Mouse (Mus musculus) forebrain, embryonic 14.5 days (tissue): ENCODE measurements at regions not wholly inside any gene's neighbourhood (a gene's known extent, or its start where the extent isn't known, plus 50 kb on each side); places are given as distances from the start of the nearest gene placed in this dataset.

Experiments used
- ATAC-seq: fragments of 200-750 bp; cut with Nextera tagmentation; 2 replicates; pipeline ENCODE4 v1.8.0; 2017; ENCODE audit warnings: mild to moderate bottlenecking, moderate library complexity
- DNase-seq: peaks from one replicate; pipeline ENCODE4 v3.0.0-alpha.2; 2015; ENCODE audit warnings: low spot score
- H3K27ac ChIP-seq: fragments of 300-500 bp; sonication (generic); 2 replicates; pipeline ENCODE4 v1.5.1; 2014; ENCODE audit warnings: low read depth, mild to moderate bottlenecking, control low read depth, low read length, moderate library complexity
- H3K27me3 ChIP-seq: fragments of 300-500 bp; sonication (generic); replicated peaks from 2 replicates; pipeline ENCODE4 v1.6.1; 2014; ENCODE audit warnings: low read length, control low read depth, mixed read lengths; ENCODE audit not compliant: control insufficient read depth, insufficient read depth
- H3K36me3 ChIP-seq: fragments of 300-500 bp; sonication (generic); 2 replicates; pipeline ENCODE4 v1.6.1; 2014; ENCODE audit warnings: low read length, control low read depth; ENCODE audit not compliant: control insufficient read depth, insufficient read depth
- H3K4me1 ChIP-seq: fragments of 300-500 bp; sonication (generic); 2 replicates; pipeline ENCODE4 v1.6.1; 2014; ENCODE audit warnings: antibody characterized with exemption, low read length, control low read depth; ENCODE audit not compliant: control insufficient read depth, insufficient read depth
- H3K4me2 ChIP-seq: fragments of 300-500 bp; sonication (generic); 2 replicates; pipeline ENCODE4 v1.6.1; 2014; ENCODE audit warnings: mild to moderate bottlenecking, control low read depth, low read length
- H3K4me3 ChIP-seq: fragments of 300-500 bp; sonication (generic); 2 replicates; pipeline ENCODE4 v1.5.1; 2014; ENCODE audit warnings: low read depth, low read length, control low read depth
- H3K9ac ChIP-seq: fragments of 300-500 bp; sonication (generic); 2 replicates; pipeline ENCODE4 v1.6.1; 2014; ENCODE audit warnings: mild to moderate bottlenecking, low read length, control low read depth, moderate library complexity
- H3K9me3 ChIP-seq: fragments of 300-500 bp; sonication (generic); replicated peaks from 2 replicates; pipeline ENCODE4 v1.6.1; 2016; ENCODE audit warnings: low read length, control low read depth, mixed read lengths; ENCODE audit not compliant: control insufficient read depth
- WGBS: fragments of 180-500 bp; shearing (Covaris S2); extraction: QIAGEN DNeasy Blood & Tissue Kit; methylation state at CpG from one replicate; pipeline ENCODE4 v1.1.7; 2014; 5-methylcytosine and 5-hydroxymethylcytosine counted together

GRCm38 (mm10) chr3:149496122-149496521 is 505.8 kb upstream of the Adgrl2 start:
- H3K4me1 ChIP-seq, result no peaks in the 10 kb centered on the region
- H3K9me3 ChIP-seq, result no peaks in the 10 kb centered on the region
- no peak overlapping the region for H3K4me2 ChIP-seq
- H3K36me3 ChIP-seq, result no peaks in the 10 kb centered on the region
- H3K9ac ChIP-seq, result no peak overlapping the region
- no peak overlapping the region for H3K27ac ChIP-seq
- 88% methylated on average over 2 of the region's 2 CpGs for WGBS
- no peaks in the 10 kb centered on the region for H3K27me3 ChIP-seq
- no peak for ATAC-seq
- DNase-seq, result no peak
- no peak overlapping the region for H3K4me3 ChIP-seq

- DNase-seq (no peak), ATAC-seq (no peak)
- Histone ChIP-seq H3K4me2 (no peak overlapping the region), H3K27me3 (no peaks in the 10 kb centered on the region), H3K27ac (no peak overlapping the region), H3K4me1 (no peaks in the 10 kb centered on the region), H3K36me3 (no peaks in the 10 kb centered on the region), H3K9me3 (no peaks in the 10 kb centered on the region), H3K4me3 (no peak overlapping the region), H3K9ac (no peak overlapping the region)
- 83% methylated on average over 4 of the region's 4 CpGs for WGBS
Measured at GRCm38 (mm10) chr3:149488147-149488546, 497.8 kb upstream of the Adgrl2 start.

- no peaks in the 10 kb centered on the region for H3K9me3 ChIP-seq
- no peaks in the 10 kb centered on the region for H3K4me1 ChIP-seq
- H3K9ac ChIP-seq, result no peak overlapping the region
- no peaks in the 10 kb centered on the region for H3K27me3 ChIP-seq
- 88% methylated on average over 4 of the region's 4 CpGs for WGBS
- H3K4me3 ChIP-seq, result no peak overlapping the region
- no peak overlapping the region for H3K4me2 ChIP-seq
- no peak for DNase-seq
- H3K27ac ChIP-seq, result no peak overlapping the region
- no peak for ATAC-seq
- no peaks in the 10 kb centered on the region for H3K36me3 ChIP-seq
Measured at GRCm38 (mm10) chr3:149485406-149485805, 495.1 kb upstream of the Adgrl2 start.

- Histone ChIP-seq H3K36me3 (no peaks in the 10 kb centered on the region), H3K9ac (no peak overlapping the region), H3K4me3 (no peak overlapping the region), H3K4me1 (no peaks in the 10 kb centered on the region), H3K27me3 (no peaks in the 10 kb centered on the region), H3K27ac (no peak overlapping the region), H3K9me3 (no peaks in the 10 kb centered on the region), H3K4me2 (no peak overlapping the region)
- DNase-seq (no peak), ATAC-seq (no peak)
- 90% methylated on average over 2 of the region's 2 CpGs for WGBS
Measured at GRCm38 (mm10) chr3:149484319-149484718, 494.0 kb upstream of the Adgrl2 start.

- no peaks in the 10 kb centered on the region for H3K36me3 ChIP-seq
- ATAC-seq (no peak), DNase-seq (no peak)
- 82% methylated on average over 2 of the region's 2 CpGs for WGBS
- no peak overlapping the region for H3K4me3 ChIP-seq
- H3K27ac ChIP-seq, result no peak overlapping the region
- no peak overlapping the region for H3K9ac ChIP-seq
- no peak overlapping the region for H3K4me2 ChIP-seq
- no peaks in the 10 kb centered on the region for H3K27me3 ChIP-seq
- H3K9me3 ChIP-seq, result no peaks in the 10 kb centered on the region
- H3K4me1 ChIP-seq, result no peaks in the 10 kb centered on the region
Measured at GRCm38 (mm10) chr3:149476151-149476550, 485.8 kb upstream of the Adgrl2 start.

GRCm38 (mm10) chr3:149466973-149467372 is 476.6 kb upstream of the Adgrl2 start:
- Histone ChIP-seq H3K36me3 (no peaks in the 10 kb centered on the region), H3K9me3 (no peaks in the 10 kb centered on the region), H3K27me3 (no peaks in the 10 kb centered on the region), H3K4me1 (no peaks in the 10 kb centered on the region), H3K4me2 (no peak overlapping the region), H3K9ac (no peak overlapping the region), H3K27ac (no peak overlapping the region), H3K4me3 (no peak overlapping the region)
- no peak for ATAC-seq
- 96% methylated on average over 5 of the region's 5 CpGs for WGBS
- no peak for DNase-seq

- H3K27ac ChIP-seq, result no peak overlapping the region
- H3K36me3 ChIP-seq, result no peaks in the 10 kb centered on the region
- no peaks in the 10 kb centered on the region for H3K27me3 ChIP-seq
- H3K9me3 ChIP-seq, result no peaks in the 10 kb centered on the region
- no peak overlapping the region for H3K4me3 ChIP-seq
- H3K4me2 ChIP-seq, result no peak overlapping the region
- DNase-seq (no peak), ATAC-seq (no peak)
- H3K9ac ChIP-seq, result no peak overlapping the region
- 98% methylated on average over 5 of the region's 5 CpGs for WGBS
- H3K4me1 ChIP-seq, result no peaks in the 10 kb centered on the region
Measured at GRCm38 (mm10) chr3:149464603-149465002, 474.2 kb upstream of the Adgrl2 start.

- Histone ChIP-seq H3K9me3 (no peaks in the 10 kb centered on the region), H3K9ac (no peak overlapping the region), H3K4me3 (no peak overlapping the region), H3K27me3 (no peaks in the 10 kb centered on the region), H3K4me1 (no peaks in the 10 kb centered on the region), H3K4me2 (no peak overlapping the region), H3K36me3 (no peaks in the 10 kb centered on the region), H3K27ac (no peak overlapping the region)
- 45% methylated on average over 2 of the region's 2 CpGs for WGBS
- DNase-seq (no peak), ATAC-seq (no peak)
Measured at GRCm38 (mm10) chr3:149462121-149462541, 471.8 kb upstream of the Adgrl2 start.

- H3K4me3 ChIP-seq, result no peak overlapping the region
- no peak overlapping the region for H3K27ac ChIP-seq
- ATAC-seq, result no peak
- no peaks in the 10 kb centered on the region for H3K27me3 ChIP-seq
- no peak overlapping the region for H3K4me2 ChIP-seq
- H3K36me3 ChIP-seq, result no peaks in the 10 kb centered on the region
- no peak for DNase-seq
- H3K4me1 ChIP-seq, result no peaks in the 10 kb centered on the region
- 87% methylated on average over 2 of the region's 2 CpGs for WGBS
- no peaks in the 10 kb centered on the region for H3K9me3 ChIP-seq
- no peak overlapping the region for H3K9ac ChIP-seq
Measured at GRCm38 (mm10) chr3:149461613-149462012, 471.3 kb upstream of the Adgrl2 start.
